Mouse (Mus musculus): Measurements from ENCODE around the gene Rnf148. TPM values are rescaled to one million over a fixed set of nuclear protein-coding genes. Genes with fewer than 3 reads are reported as not detected.

Gene Rnf148
- not detected for total RNA-seq (2021)

DNA sequence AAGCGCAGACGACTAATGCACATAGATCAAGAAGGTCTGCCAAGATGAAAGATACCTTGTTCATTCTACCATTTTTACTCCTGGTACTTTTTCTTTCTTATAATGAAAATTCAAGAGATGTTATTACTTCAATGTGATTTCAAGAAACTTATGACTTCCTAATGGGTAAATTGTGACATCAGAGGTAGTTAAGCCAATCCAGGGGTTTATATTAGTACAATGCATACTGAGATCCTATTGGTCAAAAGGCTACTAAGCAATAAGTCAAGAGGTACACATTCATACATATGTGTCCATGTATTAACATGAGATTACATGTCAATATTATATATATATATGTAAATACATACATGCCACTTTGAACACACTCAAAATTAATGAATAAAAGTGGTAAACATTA lies at the start of gene Rnf148:
Gene Rnf148 (minus strand): TSS at position 101 of the 400 bp plus-strand sequence.
- intact Hi-C loops (cut with DNase I) = no loop called here
- DNase-seq (ENCODE audit: low spot score) = no peak

- no peak for DNase-seq (ENCODE audit: low spot score)
- intact Hi-C loops (cut with DNase I) = no loop called here
Observed at GRCm38 (mm10) chr6:23700879-23701278, 45.9 kb upstream of the Rnf148 start.

DNA sequence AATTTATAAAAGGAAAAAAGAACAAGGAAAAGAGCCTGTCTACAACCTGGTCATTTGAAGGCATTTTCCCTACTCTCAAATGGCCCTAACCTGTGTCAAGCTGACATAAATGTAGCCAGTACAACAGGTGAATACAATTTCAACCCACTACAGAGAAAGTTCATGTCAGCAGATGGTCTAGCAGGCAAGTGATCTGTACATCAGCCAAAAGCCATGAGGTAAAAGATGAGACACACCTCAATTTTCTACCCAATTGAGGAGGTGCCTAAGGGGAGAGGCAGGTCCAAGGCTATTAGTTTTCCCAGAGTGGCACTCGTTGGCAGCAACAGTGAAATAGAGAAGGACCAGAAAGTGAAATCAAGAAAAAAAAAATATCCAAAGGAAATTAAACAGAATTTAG lies 23.2 kb upstream of the Rnf148 start:
- no peak for DNase-seq (ENCODE audit: low spot score)
- intact Hi-C loops (cut with DNase I) = no loop called here

GRCm38 (mm10) chr6:23650205-23650604 lies 4.7 kb downstream of the Rnf148 start, which contains the start of gene Rnf133:
Gene Rnf133, minus strand, starts transcription at chr6:23650305.
- no peak for DNase-seq (ENCODE audit: low spot score)
- intact Hi-C loops (cut with DNase I) = no loop called here

- intact Hi-C loops (cut with DNase I) = no loop called here
- no peak for DNase-seq (ENCODE audit: low spot score)
Observed at GRCm38 (mm10) chr6:23648732-23649131, 6.2 kb downstream of the Rnf148 start.

- intact Hi-C loops (cut with DNase I) = no loop called here
- DNase-seq (ENCODE audit: low spot score) = no peak
Observed at GRCm38 (mm10) chr6:23647627-23648247, 7.2 kb downstream of the Rnf148 start.

- no peak for DNase-seq (ENCODE audit: low spot score)
- intact Hi-C loops (cut with DNase I) = no loop called here
Observed at GRCm38 (mm10) chr6:23637081-23637480, 17.9 kb downstream of the Rnf148 start.

- intact Hi-C loops (cut with DNase I) = no loop called here
- DNase-seq (ENCODE audit: low spot score) = no peak
Observed at GRCm38 (mm10) chr6:23635208-23635607, 19.7 kb downstream of the Rnf148 start.

DNA sequence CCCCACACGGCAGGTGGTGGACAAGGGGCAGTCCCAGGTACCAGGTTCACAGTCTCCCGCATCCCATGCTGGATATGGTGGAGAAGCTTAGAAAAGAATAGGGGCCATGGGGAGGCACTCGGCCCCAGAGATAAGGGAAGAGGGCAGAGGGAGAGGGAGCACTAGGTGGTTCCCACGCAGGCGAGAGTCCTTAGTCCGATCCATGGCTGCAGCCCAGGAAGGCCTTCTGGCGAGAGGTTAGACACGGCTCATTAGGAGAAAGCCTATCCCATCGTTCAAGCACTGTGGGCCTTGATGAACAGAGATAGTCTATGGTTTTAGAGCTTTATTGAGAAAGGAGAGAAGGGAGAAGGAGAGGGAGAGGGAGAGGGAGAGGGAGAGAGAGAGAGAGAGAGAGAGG lies 20.9 kb downstream of the Rnf148 start:
- no peak for DNase-seq (ENCODE audit: low spot score)

DNA sequence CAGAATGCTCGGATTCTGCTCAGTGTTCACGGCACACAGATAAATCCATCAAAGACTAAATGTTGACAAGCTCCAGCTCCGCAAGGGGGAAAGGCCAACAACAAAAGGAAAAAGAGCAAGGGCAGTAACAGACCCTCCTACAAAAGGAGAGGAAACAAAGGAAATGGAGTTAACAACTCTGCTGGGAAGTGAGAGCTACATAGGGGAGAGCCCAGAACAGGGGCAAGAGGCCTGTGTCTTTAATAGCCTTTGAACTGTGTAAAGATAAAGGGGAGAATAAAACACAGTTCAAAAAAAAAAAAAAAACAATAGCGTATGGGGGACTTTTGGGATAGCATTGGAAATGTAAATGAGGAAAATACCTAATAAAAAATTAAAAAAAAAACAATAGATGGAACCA lies 24.5 kb downstream of the Rnf148 start:
- intact Hi-C loops (cut with DNase I) = no loop called here
- no peak for DNase-seq (ENCODE audit: low spot score)

More for the DNA sequence above, 20.9 kb downstream of the Rnf148 start:
- intact Hi-C loops (cut with DNase I) = no loop called here

Other genes with a start within 250 kb of the Rnf148 start
- not detected for gene Rnf133, start 4.8 kb downstream of the Rnf148 start, total RNA-seq (2021)
- gene Cadps2, start 184.3 kb upstream of the Rnf148 start, total RNA-seq (2021) = 1 to 10 TPM; 1.7 to 1.8 TPM

Data from heart, postnatal 25 days (tissue).